Mouse (Mus musculus) induced T-regulatory cell, adult 2 months (primary cell): Measurements from ENCODE around the gene Olfr1008.
A peak's percentile ranks its signal among the peaks of the same experiment; 100 is the strongest.
"Not testable (repeated sequence)": the region's sequence is repeated elsewhere in the genome, so short reads cannot be mapped to it uniquely, and the experiment has no call there.

Experiments used
- DNase-seq: peaks from one replicate; pipeline ENCODE4 v3.0.0-alpha.2; 2012; ENCODE audit warnings: low read depth

Gene Olfr1008

GRCm38 (mm10) chr2:85689131-85689530 is at the start of gene Olfr1008:
Gene Olfr1008 (plus strand): TSS chr2:85689431.
- no peak for DNase-seq

DNA sequence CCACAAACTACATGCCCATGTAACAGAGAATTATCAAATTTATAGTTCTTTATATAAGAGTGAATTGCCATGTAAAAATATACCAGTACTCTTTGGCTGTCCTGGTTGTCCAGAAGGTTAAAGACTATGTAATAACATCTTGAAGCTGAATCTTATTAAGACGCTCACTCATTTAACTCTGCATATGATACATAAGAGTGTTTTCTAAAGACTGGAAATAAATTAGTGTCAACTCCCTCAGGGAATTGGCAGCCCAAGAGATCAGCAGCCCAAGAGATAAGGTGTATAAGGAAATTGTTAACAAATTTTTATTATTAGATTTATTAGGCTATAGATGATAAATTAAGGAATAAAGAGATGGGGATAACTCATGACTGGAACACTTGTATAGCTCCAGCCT is 38.6 kb upstream of the Olfr1008 start, which contains the start of gene Olfr1002:
Olfr1002 (minus strand) TSS at position 101 of the 400 bp plus-strand sequence.
- DNase-seq, result no peak

DNA sequence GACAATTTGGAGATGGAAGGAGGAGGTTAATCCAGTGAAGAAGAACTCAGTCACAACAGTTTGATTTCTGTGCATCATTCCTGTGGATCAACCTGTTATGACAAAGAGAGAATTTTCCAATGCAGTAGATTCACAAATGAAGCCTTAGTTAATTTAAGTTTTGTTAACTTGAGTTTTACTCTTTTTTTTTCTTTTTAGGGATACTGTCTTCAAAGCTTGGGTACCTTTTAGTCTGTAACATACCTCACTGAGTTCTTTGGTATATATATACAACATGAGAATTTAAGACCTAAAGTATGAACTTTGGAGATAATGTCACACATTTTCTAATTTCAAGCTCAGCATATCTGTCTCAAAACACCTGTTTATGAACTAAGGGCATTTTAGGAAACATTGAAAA is 24.9 kb upstream of the Olfr1008 start, which contains the start of gene Olfr154:
Olfr154 (minus strand) TSS at position 101 of the 400 bp plus-strand sequence.
- DNase-seq, result not testable (repeated sequence)

- no peak for DNase-seq
Measured at GRCm38 (mm10) chr2:85678667-85679066, 10.6 kb upstream of the Olfr1008 start, which contains the start of gene Olfr1006. Gene Olfr1006 (minus strand): TSS chr2:85678767.

DNA sequence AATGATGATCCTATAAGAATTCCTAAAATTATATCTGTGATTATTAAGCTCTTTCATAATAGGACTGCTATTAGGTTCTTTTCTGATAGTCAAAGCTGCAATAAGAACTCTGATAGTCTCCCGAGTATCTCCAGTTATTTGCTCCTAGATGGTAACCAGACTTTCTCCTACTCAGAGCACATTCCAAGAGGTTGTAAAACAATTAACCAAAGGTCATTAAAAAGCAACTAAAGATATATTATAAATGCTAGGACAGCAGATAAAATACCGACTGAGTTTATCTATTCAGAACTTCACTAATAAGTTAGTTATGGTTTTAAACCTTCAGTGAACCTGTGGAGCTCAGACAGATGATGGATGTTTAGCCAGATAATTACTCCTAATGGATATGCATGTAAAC is 21.4 kb downstream of the Olfr1008 start:
- DNase-seq, result not testable (repeated sequence)

- DNase-seq, result no peak
Measured at GRCm38 (mm10) chr2:85711159-85711558, 21.9 kb downstream of the Olfr1008 start.

GRCm38 (mm10) chr2:85715119-85715518 is 25.9 kb downstream of the Olfr1008 start, which contains the start of gene Olfr1009:
Gene Olfr1009 (plus strand): TSS chr2:85715419.
- DNase-seq, result no peak

DNA sequence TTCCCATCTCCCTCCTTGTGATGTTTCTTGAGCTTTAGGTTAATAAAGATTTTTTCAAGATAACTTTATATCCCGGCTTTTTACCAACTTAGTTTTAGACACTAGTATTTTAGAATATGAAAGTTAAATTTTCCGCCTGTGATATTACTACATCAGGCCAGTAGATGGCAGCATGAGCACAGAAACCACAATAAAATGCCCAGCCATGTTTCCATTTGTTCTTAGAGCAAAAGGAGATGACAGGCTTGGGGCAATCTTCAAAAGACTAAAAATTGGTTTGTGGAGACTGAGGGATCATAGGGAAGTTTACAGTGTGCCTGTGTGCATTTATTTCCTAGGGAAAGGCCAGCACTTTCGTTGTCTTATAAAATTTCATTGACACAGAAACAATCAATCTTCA is 36.6 kb downstream of the Olfr1008 start:
- peak; percentile 23 for DNase-seq
